Mouse (Mus musculus) intestine, postnatal 0 days (tissue): Measurements from ENCODE around the gene Olfr1104. TPM values are rescaled to one million over a fixed set of nuclear protein-coding genes. Genes with fewer than 3 reads are reported as not detected.

Experiments used
- ATAC-seq: fragments of 200-750 bp; cut with Nextera tagmentation; 2 replicates; pipeline ENCODE4 v1.8.0; 2017; ENCODE audit warnings: mild to moderate bottlenecking, moderate TSS enrichment, moderate library complexity
- H3K27ac ChIP-seq: fragments of 300-500 bp; sonication (generic); 2 replicates; pipeline ENCODE4 v1.5.1; 2014; ENCODE audit warnings: mild to moderate bottlenecking, low read depth, low read length, moderate library complexity
- H3K27me3 ChIP-seq: fragments of 300-500 bp; sonication (generic); replicated peaks from 2 replicates; pipeline ENCODE4 v1.6.1; 2014; ENCODE audit warnings: low read length, mixed read lengths; ENCODE audit not compliant: control insufficient read depth, insufficient read depth
- H3K36me3 ChIP-seq: fragments of 300-500 bp; sonication (generic); 2 replicates; pipeline ENCODE4 v1.6.1; 2014; ENCODE audit warnings: mild to moderate bottlenecking, moderate library complexity; ENCODE audit not compliant: control insufficient read depth, insufficient read depth
- H3K4me1 ChIP-seq: fragments of 300-500 bp; sonication (generic); replicated peaks from 2 replicates; pipeline ENCODE4 v1.6.1; 2014; ENCODE audit warnings: antibody characterized with exemption, low read length, mixed read lengths; ENCODE audit not compliant: control insufficient read depth, insufficient read depth
- H3K4me2 ChIP-seq: fragments of 300-500 bp; sonication (generic); replicated peaks from 2 replicates; pipeline ENCODE4 v1.6.1; 2014; ENCODE audit warnings: low read depth, mild to moderate bottlenecking, moderate library complexity
- H3K4me3 ChIP-seq: fragments of 300-500 bp; sonication (generic); 2 replicates; pipeline ENCODE4 v1.5.1; 2014; ENCODE audit warnings: low read depth, low read length
- H3K9ac ChIP-seq: fragments of 300-500 bp; sonication (generic); 2 replicates; pipeline ENCODE4 v1.6.1; 2014; ENCODE audit warnings: mild to moderate bottlenecking, low read depth, low read length
- H3K9me3 ChIP-seq: fragments of 300-500 bp; sonication (generic); 2 replicates; pipeline ENCODE4 v1.6.1; 2016; ENCODE audit warnings: mixed run types; ENCODE audit not compliant: control insufficient read depth
- CTCF ChIP-seq: sonication (generic); IDR thresholded peaks from 2 replicates; pipeline ENCODE4 v1.5.1; 2016; ENCODE audit warnings: low read depth, mild to moderate bottlenecking, control low read depth, antibody characterized with exemption, moderate library complexity
- whole genome bisulfite sequencing: fragments of 180-500 bp; shearing (Covaris S2); extraction: QIAGEN DNeasy Blood & Tissue Kit; methylation state at CpG from one replicate; pipeline ENCODE4 v1.1.7; 2014; 5-methylcytosine and 5-hydroxymethylcytosine counted together
- polyA plus RNA-seq: library from polyadenylated mRNA; unstranded; fragments of >200 nt; fragmentation: Nextera tagmentation; extraction: Ambion mirVana; gene quantifications from 2 replicates; pipeline ENCODE4 v1.2.1, GENCODE M21; 2015

The Olfr1104 gene
- polyA plus RNA-seq, result not detected in 2 replicates

DNA sequence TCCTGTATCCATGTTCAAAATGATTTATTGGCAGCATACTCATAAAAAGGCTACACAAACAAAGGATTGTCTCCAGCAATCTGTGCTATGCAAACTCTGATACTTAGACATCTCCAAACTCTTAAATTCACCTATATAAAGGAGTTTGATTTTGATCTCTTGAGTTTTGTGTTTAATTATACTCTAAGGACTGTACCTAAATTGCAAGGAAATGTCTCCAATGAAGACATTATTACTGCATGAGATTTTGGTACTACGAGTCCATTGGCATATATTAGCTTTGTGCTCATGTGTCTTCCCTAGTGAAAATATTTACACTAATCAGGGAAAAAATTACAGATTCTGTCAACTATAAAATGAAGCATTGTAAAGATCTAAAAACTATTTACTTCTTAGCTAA lies at the start of gene Olfr1104:
Olfr1104 (minus strand) TSS at position 101 of the 400 bp plus-strand sequence.
- H3K36me3 ChIP-seq, result no peaks in the 10 kb centered on the region
- H3K27ac ChIP-seq, result no peak within 1 kb of the TSS
- 56% methylated on average over 1 of the region's 1 CpGs for WGBS
- no peak for ATAC-seq
- H3K4me1 ChIP-seq, result no peaks in the 10 kb centered on the region
- H3K4me3 ChIP-seq, result no peak within 1 kb of the TSS
- no peak for TF ChIP-seq CTCF
- no peaks in the 10 kb centered on the region for H3K9me3 ChIP-seq
- no peak within 1 kb of the TSS for H3K4me2 ChIP-seq
- no peak within 1 kb of the TSS for H3K9ac ChIP-seq
- no peaks in the 10 kb centered on the region for H3K27me3 ChIP-seq

DNA sequence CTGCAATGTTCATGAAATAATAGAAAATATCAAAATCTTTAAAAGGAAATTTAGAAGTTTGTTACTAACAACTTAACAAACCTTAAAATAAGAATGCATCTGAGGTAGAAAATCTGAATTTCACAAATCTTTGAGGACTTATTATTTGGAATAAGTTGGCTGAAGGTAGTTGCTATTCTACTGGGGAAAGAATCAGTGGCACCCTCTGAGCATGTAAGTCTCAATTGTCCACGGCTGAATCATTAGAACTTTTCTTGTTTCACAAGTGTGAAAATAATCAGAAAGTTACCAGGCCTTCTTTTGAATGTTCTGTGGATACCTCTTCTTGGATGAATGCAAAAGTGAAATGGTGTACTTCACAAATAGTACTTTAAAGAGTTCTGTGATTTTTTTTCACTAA lies 48.8 kb upstream of the Olfr1104 start, which contains the start of gene Olfr1107:
Olfr1107 (minus strand) TSS at position 101 of the 400 bp plus-strand sequence.
- 93% methylated on average over 1 of the region's 1 CpGs for WGBS

DNA sequence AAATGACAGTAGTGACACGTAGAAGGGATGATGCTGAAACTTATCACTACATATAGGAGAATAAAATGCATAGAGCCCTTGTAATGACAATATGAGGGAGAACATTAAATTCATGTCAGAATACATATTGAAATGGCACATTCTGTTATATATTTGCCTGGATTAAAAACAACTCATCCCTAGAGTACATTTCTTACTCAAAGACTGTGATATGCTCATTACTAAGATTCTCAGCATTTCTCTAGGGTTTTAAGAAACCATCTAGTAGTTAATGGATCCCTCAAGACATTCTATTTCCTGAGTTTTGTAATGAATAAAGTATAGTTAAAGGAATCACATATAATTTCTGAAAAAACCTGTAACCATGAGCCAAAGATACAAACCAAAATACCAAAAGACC lies 25.3 kb upstream of the Olfr1104 start, which contains the start of gene Olfr1106:
Olfr1106 (minus strand) TSS at position 101 of the 400 bp plus-strand sequence.
- no peak within 1 kb of the TSS for H3K4me3 ChIP-seq
- no peak within 1 kb of the TSS for H3K9ac ChIP-seq
- no peak for TF ChIP-seq CTCF
- no peaks in the 10 kb centered on the region for H3K9me3 ChIP-seq
- no peaks in the 10 kb centered on the region for H3K4me1 ChIP-seq
- no peaks in the 10 kb centered on the region for H3K36me3 ChIP-seq
- no peaks in the 10 kb centered on the region for H3K27me3 ChIP-seq
- H3K4me2 ChIP-seq, result no peak within 1 kb of the TSS
- ATAC-seq, result no peak
- WGBS, result 60% methylated on average over 1 of the region's 1 CpGs
- H3K27ac ChIP-seq, result no peak within 1 kb of the TSS

More for the DNA sequence above, 48.8 kb upstream of the Olfr1104 start, which contains the start of gene Olfr1107:
- H3K4me2 ChIP-seq, result no peak within 1 kb of the TSS
- no peak for ATAC-seq
- no peak within 1 kb of the TSS for H3K4me3 ChIP-seq
- H3K27me3 ChIP-seq, result no peaks in the 10 kb centered on the region
- no peak within 1 kb of the TSS for H3K27ac ChIP-seq
- no peaks in the 10 kb centered on the region for H3K36me3 ChIP-seq
- H3K9ac ChIP-seq, result no peak within 1 kb of the TSS
- no peaks in the 10 kb centered on the region for H3K9me3 ChIP-seq
- no peaks in the 10 kb centered on the region for H3K4me1 ChIP-seq
- no peak for TF ChIP-seq CTCF

DNA sequence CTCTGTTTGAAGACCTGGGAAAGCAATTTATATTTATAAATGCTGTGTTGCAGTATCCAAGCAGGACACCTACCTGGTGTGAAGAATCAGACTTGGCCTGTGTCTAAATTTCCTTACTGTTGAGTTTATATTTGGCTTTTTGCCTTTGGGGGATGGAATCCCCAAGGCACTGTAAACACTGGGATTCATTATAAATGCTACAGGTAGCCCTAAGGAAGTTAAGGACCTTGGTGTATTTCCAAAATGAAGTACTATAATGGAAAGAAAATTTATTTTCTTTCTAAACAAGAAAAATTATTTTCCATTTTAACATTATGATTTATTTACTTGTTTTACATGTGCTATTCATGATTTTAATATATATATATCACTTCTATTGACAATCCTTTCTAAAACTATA lies 9.6 kb upstream of the Olfr1104 start, which contains the start of gene Olfr1105:
Olfr1105 (minus strand) TSS at position 101 of the 400 bp plus-strand sequence.
- no peaks in the 10 kb centered on the region for H3K4me1 ChIP-seq
- no peak for ATAC-seq
- no peak within 1 kb of the TSS for H3K4me2 ChIP-seq
- H3K36me3 ChIP-seq, result no peaks in the 10 kb centered on the region
- no peaks in the 10 kb centered on the region for H3K27me3 ChIP-seq
- no peaks in the 10 kb centered on the region for H3K9me3 ChIP-seq
- no peak within 1 kb of the TSS for H3K27ac ChIP-seq
- H3K9ac ChIP-seq, result no peak within 1 kb of the TSS
- H3K4me3 ChIP-seq, result no peak within 1 kb of the TSS
- no peak for TF ChIP-seq CTCF

DNA sequence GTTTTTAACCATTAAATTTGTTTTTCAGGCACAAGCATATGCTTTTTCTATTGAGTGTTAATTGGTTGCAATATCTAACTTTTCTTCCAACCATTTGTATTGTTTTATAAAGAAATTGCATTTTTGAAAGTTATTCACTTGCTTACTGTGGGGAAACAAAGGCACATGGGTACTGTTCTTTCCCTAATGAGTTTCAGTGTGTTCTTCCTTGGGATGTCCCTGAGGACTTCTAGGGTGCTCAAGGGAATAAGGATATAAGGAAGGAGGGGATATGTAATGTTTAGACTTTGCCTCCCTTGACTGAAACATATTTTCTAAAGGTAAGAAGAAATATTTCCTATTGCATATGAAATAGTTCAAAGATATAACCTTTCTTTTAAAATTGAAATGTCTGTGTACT lies 28.8 kb downstream of the Olfr1104 start, which contains the start of gene Olfr1102:
Olfr1102 (plus strand) TSS at position 301 of the 400 bp plus-strand sequence.
- H3K4me2 ChIP-seq, result no peak within 1 kb of the TSS
- no peaks in the 10 kb centered on the region for H3K4me1 ChIP-seq
- no peak for ATAC-seq
- no peak within 1 kb of the TSS for H3K4me3 ChIP-seq
- H3K36me3 ChIP-seq, result no peaks in the 10 kb centered on the region
- no peaks in the 10 kb centered on the region for H3K9me3 ChIP-seq
- no peak within 1 kb of the TSS for H3K27ac ChIP-seq
- no peak within 1 kb of the TSS for H3K9ac ChIP-seq
- TF ChIP-seq CTCF, result no peak
- no peaks in the 10 kb centered on the region for H3K27me3 ChIP-seq

DNA sequence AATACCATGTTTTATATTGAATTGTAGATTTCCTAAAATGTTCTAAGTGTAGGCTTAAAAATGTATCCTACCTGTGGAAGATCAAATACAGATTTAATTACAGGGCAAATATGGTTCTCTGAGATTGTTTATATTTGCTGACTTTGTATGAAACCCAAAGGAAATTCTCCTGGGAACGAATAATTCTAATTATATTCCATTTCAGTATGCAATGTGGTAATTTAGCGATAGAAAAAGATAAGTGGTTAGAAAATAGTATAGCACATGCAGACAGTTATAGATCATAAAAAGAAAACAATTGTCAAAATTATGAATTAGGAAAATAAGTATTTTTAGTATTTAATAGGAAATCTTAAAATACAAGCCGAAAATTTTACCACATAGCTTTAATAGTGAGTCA lies 35.8 kb downstream of the Olfr1104 start, which contains the start of gene Olfr1101:
Olfr1101 (minus strand) TSS at position 101 of the 400 bp plus-strand sequence.
- H3K27ac ChIP-seq, result no peak within 1 kb of the TSS
- H3K4me1 ChIP-seq, result no peaks in the 10 kb centered on the region
- WGBS, result 69% methylated on average over 3 of the region's 3 CpGs
- H3K27me3 ChIP-seq, result no peaks in the 10 kb centered on the region
- no peak for ATAC-seq
- no peaks in the 10 kb centered on the region for H3K9me3 ChIP-seq
- no peaks in the 10 kb centered on the region for H3K36me3 ChIP-seq
- H3K4me2 ChIP-seq, result no peak within 1 kb of the TSS
- TF ChIP-seq CTCF, result no peak
- no peak within 1 kb of the TSS for H3K4me3 ChIP-seq
- H3K9ac ChIP-seq, result no peak within 1 kb of the TSS
